Mouse (Mus musculus) limb, embryonic 13.5 days (tissue): ENCODE data around the gene Ube3a. TPM values are rescaled to one million over a fixed set of nuclear protein-coding genes. Genes with fewer than 3 reads are reported as not detected.

ENCODE experiments used
- ATAC-seq: fragments of 200-750 bp; cut with Nextera tagmentation; 2 replicates; pipeline ENCODE4 v1.8.0; 2017; ENCODE audit warnings: low read depth, moderate number of reproducible peaks, moderate TSS enrichment; ENCODE audit not compliant: low FRiP score
- H3K27ac ChIP-seq: fragments of 300-500 bp; sonication (generic); 2 replicates; pipeline ENCODE4 v1.5.1; 2015; ENCODE audit warnings: inconsistent platforms, mild to moderate bottlenecking, moderate library complexity
- H3K27me3 ChIP-seq: fragments of 300-500 bp; sonication (generic); 2 replicates; pipeline ENCODE4 v1.6.1; 2015; ENCODE audit warnings: mild to moderate bottlenecking, inconsistent platforms
- H3K36me3 ChIP-seq: fragments of 300-500 bp; sonication (generic); 2 replicates; pipeline ENCODE4 v1.6.1; 2015; ENCODE audit warnings: inconsistent platforms, mild to moderate bottlenecking, moderate library complexity
- H3K4me1 ChIP-seq: fragments of 300-500 bp; sonication (generic); 2 replicates; pipeline ENCODE4 v1.6.1; 2015; ENCODE audit warnings: inconsistent platforms
- H3K4me2 ChIP-seq: fragments of 300-500 bp; sonication (generic); replicated peaks from 2 replicates; pipeline ENCODE4 v1.6.1; 2015; ENCODE audit warnings: inconsistent platforms, mild to moderate bottlenecking, moderate library complexity
- H3K4me3 ChIP-seq: fragments of 300-500 bp; sonication (generic); 2 replicates; pipeline ENCODE4 v1.5.1; 2015; ENCODE audit warnings: moderate library complexity, mild to moderate bottlenecking, inconsistent platforms
- H3K9ac ChIP-seq: fragments of 300-500 bp; sonication (generic); 2 replicates; pipeline ENCODE4 v1.6.1; 2015; ENCODE audit warnings: mild to moderate bottlenecking, inconsistent platforms
- H3K9me3 ChIP-seq: fragments of 300-500 bp; sonication (generic); 2 replicates; pipeline ENCODE4 v1.6.1; 2016; ENCODE audit warnings: inconsistent platforms
- WGBS: fragments of 180-500 bp; shearing (Covaris S2); methylation state at CpG from one replicate; pipeline ENCODE4 v1.1.7; 2015; 5-methylcytosine and 5-hydroxymethylcytosine counted together
- polyA plus RNA-seq: library from polyadenylated mRNA; unstranded; fragments of >200 nt; fragmentation: Nextera tagmentation; extraction: Ambion mirVana; gene quantifications from 2 replicates; pipeline ENCODE4 v1.2.1, GENCODE M21; 2015

Ube3a gene
- 141 TPM in 2 replicates for polyA plus RNA-seq

GRCm38 (mm10) chr7:59228045-59228865 lies at the start of gene Ube3a:
Ube3a (plus strand) TSS chr7:59228750.
- peak within 1 kb of the TSS; percentile 67 for H3K4me2 ChIP-seq
- peak within 1 kb of the TSS; percentile 98 for H3K27ac ChIP-seq
- WGBS: 1% methylated on average over 50 of the region's 50 CpGs
- no peaks in the 10 kb centered on the region for H3K9me3 ChIP-seq
- peaks cover 12% of the 10 kb centered on the region for H3K4me1 ChIP-seq
- ATAC-seq: peak; percentile 97
- H3K4me3 ChIP-seq: peak within 1 kb of the TSS; percentile 95
- H3K36me3 ChIP-seq: no peaks in the 10 kb centered on the region
- H3K9ac ChIP-seq: peak within 1 kb of the TSS; percentile 99
- no peaks in the 10 kb centered on the region for H3K27me3 ChIP-seq

GRCm38 (mm10) chr7:59192831-59193230 lies 35.7 kb upstream of the Ube3a start:
- no peaks in the 10 kb centered on the region for H3K9me3 ChIP-seq
- no peaks in the 10 kb centered on the region for H3K27me3 ChIP-seq
- ATAC-seq: no peak
- H3K27ac ChIP-seq: no peak overlapping the region
- no peak overlapping the region for H3K4me2 ChIP-seq
- no peaks in the 10 kb centered on the region for H3K4me1 ChIP-seq
- no peak overlapping the region for H3K9ac ChIP-seq
- H3K4me3 ChIP-seq: no peak overlapping the region
- no peaks in the 10 kb centered on the region for H3K36me3 ChIP-seq

- no peaks in the 10 kb centered on the region for H3K36me3 ChIP-seq
- no peaks in the 10 kb centered on the region for H3K4me1 ChIP-seq
- no peak overlapping the region for H3K27ac ChIP-seq
- H3K4me3 ChIP-seq: no peak overlapping the region
- no peaks in the 10 kb centered on the region for H3K27me3 ChIP-seq
- 0 out of 2 replicates have a peak, but pooled peaks cover 10% of the 10 kb centered on the region for H3K9me3 ChIP-seq
- no peak overlapping the region for H3K9ac ChIP-seq
- H3K4me2 ChIP-seq: no peak overlapping the region
- ATAC-seq: no peak
- 75% methylated on average over 1 of the region's 1 CpGs for WGBS
These were observed 13.6 kb upstream of the Ube3a start for GRCm38 (mm10) chr7:59214911-59215310.

GRCm38 (mm10) chr7:59221244-59221643 lies 7.3 kb upstream of the Ube3a start:
- Histone ChIP-seq H3K27ac (no peak overlapping the region), H3K9me3 (no peaks in the 10 kb centered on the region), H3K9ac (no peak overlapping the region), H3K36me3 (no peaks in the 10 kb centered on the region), H3K4me2 (no peak overlapping the region), H3K4me3 (no peak overlapping the region), H3K27me3 (no peaks in the 10 kb centered on the region), H3K4me1 (no peaks in the 10 kb centered on the region)
- WGBS: 92% methylated on average over 1 of the region's 1 CpGs
- ATAC-seq: no peak

- WGBS: 1% methylated on average over 39 of the region's 39 CpGs
- no peaks in the 10 kb centered on the region for H3K9me3 ChIP-seq
- peak; percentile 79 for ATAC-seq
- peaks cover 12% of the 10 kb centered on the region for H3K4me1 ChIP-seq
- H3K9ac ChIP-seq: peak overlapping the region; percentile 99
- peak overlapping the region; percentile 67 for H3K4me2 ChIP-seq
- H3K4me3 ChIP-seq: peak overlapping the region; percentile 95
- no peaks in the 10 kb centered on the region for H3K36me3 ChIP-seq
- no peaks in the 10 kb centered on the region for H3K27me3 ChIP-seq
- H3K27ac ChIP-seq: peak overlapping the region; percentile 98
These were observed 274 bp downstream of the Ube3a start for GRCm38 (mm10) chr7:59228866-59229182.

- Histone ChIP-seq H3K9ac (peak overlapping the region; percentile 99), H3K4me1 (peaks cover 12% of the 10 kb centered on the region), H3K27ac (peak overlapping the region; percentile 98), H3K27me3 (no peaks in the 10 kb centered on the region), H3K36me3 (no peaks in the 10 kb centered on the region), H3K4me3 (peak overlapping the region; percentile 95), H3K4me2 (peak overlapping the region; percentile 67), H3K9me3 (no peaks in the 10 kb centered on the region)
- ATAC-seq: peak; percentile 55
- under 1% methylated on average over 47 of the region's 52 CpGs for WGBS
These were observed 797 bp downstream of the Ube3a start for GRCm38 (mm10) chr7:59229183-59229911.

GRCm38 (mm10) chr7:59230304-59230703 lies 1.8 kb downstream of the Ube3a start:
- H3K9ac ChIP-seq: peak overlapping the region; percentile 58

GRCm38 (mm10) chr7:59230768-59231167 lies 2.2 kb downstream of the Ube3a start:
- Histone ChIP-seq H3K4me3 (peak overlapping the region; percentile 95), H3K9ac (no peak overlapping the region), H3K9me3 (no peaks in the 10 kb centered on the region), H3K36me3 (no peaks in the 10 kb centered on the region), H3K27me3 (no peaks in the 10 kb centered on the region), H3K27ac (no peak overlapping the region), H3K4me2 (peak overlapping the region; percentile 51), H3K4me1 (peaks cover 12% of the 10 kb centered on the region)
- ATAC-seq: no peak
- WGBS: 68% methylated on average over 5 of the region's 5 CpGs

More at GRCm38 (mm10) chr7:59230304-59230703, 1.8 kb downstream of the Ube3a start:
- Histone ChIP-seq H3K9me3 (no peaks in the 10 kb centered on the region), H3K4me2 (peak overlapping the region; percentile 67), H3K4me3 (peak overlapping the region; percentile 95), H3K27me3 (no peaks in the 10 kb centered on the region), H3K4me1 (peaks cover 12% of the 10 kb centered on the region), H3K27ac (no peak overlapping the region), H3K36me3 (no peaks in the 10 kb centered on the region)
- 58% methylated on average over 4 of the region's 4 CpGs for WGBS
- ATAC-seq: no peak

GRCm38 (mm10) chr7:59231960-59232359 lies 3.4 kb downstream of the Ube3a start:
- no peak overlapping the region for H3K27ac ChIP-seq
- no peak overlapping the region for H3K9ac ChIP-seq
- no peaks in the 10 kb centered on the region for H3K36me3 ChIP-seq
- H3K4me2 ChIP-seq: 0 out of 2 replicates have a peak overlapping the region, but pooled peaks have one; percentile 9
- H3K27me3 ChIP-seq: no peaks in the 10 kb centered on the region
- WGBS: 65% methylated on average over 1 of the region's 1 CpGs
- no peaks in the 10 kb centered on the region for H3K9me3 ChIP-seq
- peaks cover 12% of the 10 kb centered on the region for H3K4me1 ChIP-seq
- no peak overlapping the region for H3K4me3 ChIP-seq
- no peak for ATAC-seq

- no peak overlapping the region for H3K27ac ChIP-seq
- peaks cover 12% of the 10 kb centered on the region for H3K4me1 ChIP-seq
- ATAC-seq: no peak
- no peak overlapping the region for H3K4me3 ChIP-seq
- no peaks in the 10 kb centered on the region for H3K27me3 ChIP-seq
- no peak overlapping the region for H3K4me2 ChIP-seq
- H3K9me3 ChIP-seq: no peaks in the 10 kb centered on the region
- no peaks in the 10 kb centered on the region for H3K36me3 ChIP-seq
- 96% methylated on average over 8 of the region's 8 CpGs for WGBS
- H3K9ac ChIP-seq: no peak overlapping the region
These were observed 6.3 kb downstream of the Ube3a start for GRCm38 (mm10) chr7:59234773-59235401.

GRCm38 (mm10) chr7:59243257-59243656 lies 14.7 kb downstream of the Ube3a start:
- H3K27ac ChIP-seq: no peak overlapping the region
- 44% methylated on average over 3 of the region's 3 CpGs for WGBS
- no peak for ATAC-seq
- H3K4me3 ChIP-seq: no peak overlapping the region
- no peak overlapping the region for H3K4me2 ChIP-seq
- H3K4me1 ChIP-seq: no peaks in the 10 kb centered on the region
- H3K9me3 ChIP-seq: no peaks in the 10 kb centered on the region
- H3K36me3 ChIP-seq: peaks cover 5% of the 10 kb centered on the region; the same call in 1 of the 2 replicates
- no peaks in the 10 kb centered on the region for H3K27me3 ChIP-seq
- no peak overlapping the region for H3K9ac ChIP-seq

GRCm38 (mm10) chr7:59245541-59245940 lies 17.0 kb downstream of the Ube3a start:
- no peaks in the 10 kb centered on the region for H3K27me3 ChIP-seq
- H3K36me3 ChIP-seq: peaks cover 11% of the 10 kb centered on the region
- WGBS: 96% methylated on average over 2 of the region's 2 CpGs
- no peaks in the 10 kb centered on the region for H3K9me3 ChIP-seq
- H3K4me1 ChIP-seq: no peaks in the 10 kb centered on the region
- H3K4me2 ChIP-seq: no peak overlapping the region
- no peak overlapping the region for H3K4me3 ChIP-seq
- H3K9ac ChIP-seq: no peak overlapping the region
- ATAC-seq: no peak
- no peak overlapping the region for H3K27ac ChIP-seq
